Mouse (Mus musculus) heart, adult 18-20 months (tissue): ENCODE results near the gene Klra6. TPM values are rescaled to one million over a fixed set of nuclear protein-coding genes. Genes with fewer than 3 reads are reported as not detected.
"Not testable (repeated sequence)": the region's sequence is repeated elsewhere in the genome, so short reads cannot be mapped to it uniquely, and the experiment has no call there.

Experiments
- DNase-seq, 2 experiments: peaks; one replicate each; pipeline ENCODE4 v3.0.0; 2021 to 2022; ENCODE audit warnings: mixed read lengths in 1 of 2
- long read RNA-seq, 2 experiments: library from polyadenylated mRNA; stranded (forward); transcript quantifications; one replicate each; pipeline ENCODE4 v2.0.0; 2021
- total RNA-seq, 2 experiments: library from RNA; stranded (reverse); gene quantifications; 2 replicates each; pipeline ENCODE4 v1.2.3; 2021

The Klra6 gene
- not detected for total RNA-seq
- long read RNA-seq, experiment 1: 0 reads
- long read RNA-seq, experiment 2: 0 reads

- DNase-seq: no peak
Observed at GRCm38 (mm10) chr6:130026854-130027253, at the start of gene Klra6. TSS of gene Klra6 (minus strand) at chr6:130026954.

GRCm38 (mm10) chr6:130067171-130067570 is 40.4 kb upstream of the Klra6 start, which contains the start of gene Klra4:
TSS of gene Klra4 (minus strand) at chr6:130067271.
- not testable (repeated sequence) for DNase-seq

- DNase-seq: no peak
Observed at GRCm38 (mm10) chr6:130065196-130065595, 38.4 kb upstream of the Klra6 start.

- DNase-seq: not testable (repeated sequence)
Observed at GRCm38 (mm10) chr6:130035146-130035545, 8.4 kb upstream of the Klra6 start.

- peak in 1 of 2 experiments; percentile 39 for DNase-seq
Observed at GRCm38 (mm10) chr6:130031493-130032089, 4.8 kb upstream of the Klra6 start.

Other genes with a start within 250 kb of the Klra6 start
- gene Gm156, start 242.7 kb downstream of the Klra6 start, total RNA-seq: not detected
- not detected for gene Gm17631, start 164.3 kb downstream of the Klra6 start, total RNA-seq
- not detected for gene Klra17, start 150.3 kb downstream of the Klra6 start, total RNA-seq
- gene Klra5, start 109.3 kb downstream of the Klra6 start, total RNA-seq: not detected
- gene Klra4, start 40.3 kb upstream of the Klra6 start, total RNA-seq: not detected
- gene Klra8, start 102.9 kb upstream of the Klra6 start, total RNA-seq: under 1 TPM; 0.45 to 0.90 TPM
- 1 to 10 TPM; 1.4 to 2.5 TPM for gene Klra9, start 166.2 kb upstream of the Klra6 start, total RNA-seq
- not detected for gene Klra7, start 206.4 kb upstream of the Klra6 start, total RNA-seq